Mouse (Mus musculus) ES-Bruce4 (cell line): ENCODE data around the gene Cmip. TPM values are rescaled to one million over a fixed set of nuclear protein-coding genes. Genes with fewer than 3 reads are reported as not detected.

ENCODE experiments used
- H3K27ac ChIP-seq: 2 replicates; pipeline ENCODE4 v1.5.1; 2012; ENCODE audit warnings: low read length, inconsistent platforms; ENCODE audit not compliant: insufficient read depth
- H3K27me3 ChIP-seq: 2 replicates; pipeline ENCODE4 v1.6.1; 2012; ENCODE audit warnings: mild to moderate bottlenecking, low read length, inconsistent platforms; ENCODE audit not compliant: control insufficient read depth, poor library complexity, insufficient read depth, severe bottlenecking
- H3K36me3 ChIP-seq: 2 replicates; pipeline ENCODE4 v1.6.1; 2012; ENCODE audit warnings: inconsistent platforms, mild to moderate bottlenecking, low read length, moderate library complexity; ENCODE audit not compliant: control insufficient read depth, poor library complexity, insufficient read depth, severe bottlenecking
- H3K4me1 ChIP-seq: one replicate; pipeline ENCODE4 v1.8.1; 2011; ENCODE audit warnings: low read length; ENCODE audit not compliant: control insufficient read depth, insufficient read depth
- H3K4me3 ChIP-seq: 2 replicates; pipeline ENCODE4 v1.5.1; 2011; ENCODE audit warnings: low read depth, mild to moderate bottlenecking, low read length
- H3K9ac ChIP-seq: 2 replicates; pipeline ENCODE4 v1.6.1; 2012; ENCODE audit warnings: low read depth, mild to moderate bottlenecking, inconsistent platforms; ENCODE audit not compliant: poor library complexity, severe bottlenecking
- H3K9me3 ChIP-seq: replicated peaks from 2 replicates; pipeline ENCODE4 v1.6.1; 2012; ENCODE audit warnings: mild to moderate bottlenecking, low read length, inconsistent platforms; ENCODE audit not compliant: control insufficient read depth, poor library complexity, insufficient read depth, severe bottlenecking
- CTCF ChIP-seq: IDR thresholded peaks from one replicate; pipeline ENCODE4 v1.8.1; 2011; ENCODE audit warnings: low read depth, low read length
- EP300 ChIP-seq: IDR thresholded peaks from 2 replicates; pipeline ENCODE4 v1.6.1; 2011; ENCODE audit warnings: low read depth, low read length; ENCODE audit not compliant: insufficient read depth
- POLR2A ChIP-seq: IDR thresholded peaks from one replicate; pipeline ENCODE4 v1.8.1; 2011; ENCODE audit warnings: low read length; ENCODE audit not compliant: insufficient read depth
- polyA plus RNA-seq: library from polyadenylated mRNA; stranded (reverse); fragments of >200 nt; gene quantifications from 2 replicates; pipeline ENCODE4 v1.2.4, GENCODE M21; 2011; ENCODE audit warnings: low read depth; ENCODE audit not compliant: missing spikeins, insufficient read depth, insufficient read length

Cmip gene
- polyA plus RNA-seq, 1 experiment = 67.9 TPM

GRCm38 (mm10) chr8:117339296-117339957 lies 82.6 kb downstream of the Cmip start:
- no peaks in the 10 kb centered on the region for H3K27me3 ChIP-seq
- no peak for TF ChIP-seq CTCF
- TF ChIP-seq EP300 = peak; percentile 76; the same call in 1 of the 2 replicates
- no peak for TF ChIP-seq POLR2A
- no peak overlapping the region for H3K4me3 ChIP-seq
- no peak overlapping the region for H3K9ac ChIP-seq
- peaks cover 35% of the 10 kb centered on the region for H3K4me1 ChIP-seq
- peak overlapping the region; percentile 34; the same call in 1 of the 2 replicates for H3K27ac ChIP-seq
- no peaks in the 10 kb centered on the region for H3K36me3 ChIP-seq
- H3K9me3 ChIP-seq = no peaks in the 10 kb centered on the region

DNA sequence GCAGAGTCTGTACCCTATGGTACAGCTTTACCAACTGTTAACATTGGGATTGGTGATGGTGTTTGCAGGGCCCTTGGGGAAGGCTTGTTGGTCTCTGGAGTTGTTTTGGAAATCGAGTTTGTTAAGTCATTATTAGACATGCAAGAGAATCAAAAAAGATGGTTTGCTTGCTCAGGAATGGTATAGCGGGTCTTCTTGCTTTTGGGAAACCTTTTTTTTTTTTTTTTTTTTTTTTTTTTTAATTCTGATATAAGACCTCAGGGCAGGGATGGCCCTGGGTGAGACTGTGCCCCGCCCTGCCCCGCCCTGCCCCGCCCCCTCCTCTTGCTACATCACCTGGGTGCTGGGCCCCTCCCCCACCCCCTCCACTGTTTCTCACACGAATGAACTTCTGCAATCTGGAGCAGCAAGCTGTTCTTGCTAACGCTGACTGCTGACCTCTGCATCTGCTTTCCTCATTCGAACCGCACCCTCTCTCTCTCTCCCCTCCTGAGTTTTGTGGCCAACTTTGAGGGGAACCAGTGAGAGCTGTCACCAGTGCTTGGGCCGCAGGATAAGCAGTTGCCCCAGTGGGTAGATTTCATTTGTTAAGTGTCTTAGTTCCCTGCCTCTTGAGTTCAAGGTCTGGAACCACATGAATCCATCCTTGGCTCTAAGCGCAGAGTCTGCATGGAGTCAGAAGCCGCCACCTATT lies 83.2 kb downstream of the Cmip start:
- Histone ChIP-seq H3K27me3 (no peaks in the 10 kb centered on the region), H3K36me3 (no peaks in the 10 kb centered on the region), H3K4me1 (peaks cover 35% of the 10 kb centered on the region), H3K4me3 (peak overlapping the region; percentile 17; the same call in 1 of the 2 replicates), H3K9ac (no peak overlapping the region), H3K9me3 (no peaks in the 10 kb centered on the region), H3K27ac (peak overlapping the region; percentile 66)
- TF ChIP-seq EP300 = peak; percentile 73; the same call in 1 of the 2 replicates
- no peak for TF ChIP-seq CTCF
- TF ChIP-seq POLR2A = no peak

- Histone ChIP-seq H3K4me3 (no peak overlapping the region), H3K9me3 (no peaks in the 10 kb centered on the region), H3K27ac (peak overlapping the region; percentile 9; the same call in 1 of the 2 replicates), H3K36me3 (no peaks in the 10 kb centered on the region), H3K27me3 (no peaks in the 10 kb centered on the region), H3K9ac (no peak overlapping the region), H3K4me1 (peaks cover 35% of the 10 kb centered on the region)
- no peak for TF ChIP-seq POLR2A
- TF ChIP-seq EP300 = no peak
- TF ChIP-seq CTCF = no peak
Measured at GRCm38 (mm10) chr8:117340800-117341199, 83.9 kb downstream of the Cmip start.

GRCm38 (mm10) chr8:117342735-117343385 lies 86.0 kb downstream of the Cmip start:
- H3K9ac ChIP-seq = no peak overlapping the region
- H3K27me3 ChIP-seq = no peaks in the 10 kb centered on the region
- H3K4me3 ChIP-seq = no peak overlapping the region
- TF ChIP-seq EP300 (peak; percentile 36; the same call in 1 of the 2 replicates), CTCF (no peak), POLR2A (no peak)
- peaks cover 30% of the 10 kb centered on the region for H3K4me1 ChIP-seq
- H3K36me3 ChIP-seq = no peaks in the 10 kb centered on the region
- peak overlapping the region; percentile 12 for H3K27ac ChIP-seq
- H3K9me3 ChIP-seq = no peaks in the 10 kb centered on the region

DNA sequence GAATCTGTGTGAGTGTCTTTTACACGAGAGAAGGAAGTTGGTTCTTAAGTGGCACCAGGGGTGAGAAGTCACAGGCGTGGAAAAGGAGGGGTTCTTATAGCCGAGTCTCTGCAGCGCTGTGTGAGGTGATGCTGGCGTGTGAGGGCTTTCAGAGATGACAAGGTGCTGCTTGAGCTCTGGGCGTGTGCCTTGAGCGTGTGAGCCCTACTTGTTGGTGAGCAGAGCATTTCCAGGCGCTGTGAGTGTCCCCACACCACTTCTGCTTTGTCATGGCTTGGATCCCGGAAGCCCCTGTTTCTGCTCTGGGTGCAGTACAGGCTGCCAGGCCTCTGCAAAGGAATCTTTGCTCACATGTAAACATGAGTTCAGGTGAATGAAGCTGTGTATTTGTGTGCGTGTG lies 86.6 kb downstream of the Cmip start:
- Histone ChIP-seq H3K9ac (no peak overlapping the region), H3K27ac (peak overlapping the region; percentile 3; the same call in 1 of the 2 replicates), H3K27me3 (no peaks in the 10 kb centered on the region), H3K4me1 (peaks cover 26% of the 10 kb centered on the region), H3K4me3 (no peak overlapping the region), H3K36me3 (no peaks in the 10 kb centered on the region), H3K9me3 (no peaks in the 10 kb centered on the region)
- no peak for TF ChIP-seq EP300
- no peak for TF ChIP-seq CTCF
- no peak for TF ChIP-seq POLR2A

DNA sequence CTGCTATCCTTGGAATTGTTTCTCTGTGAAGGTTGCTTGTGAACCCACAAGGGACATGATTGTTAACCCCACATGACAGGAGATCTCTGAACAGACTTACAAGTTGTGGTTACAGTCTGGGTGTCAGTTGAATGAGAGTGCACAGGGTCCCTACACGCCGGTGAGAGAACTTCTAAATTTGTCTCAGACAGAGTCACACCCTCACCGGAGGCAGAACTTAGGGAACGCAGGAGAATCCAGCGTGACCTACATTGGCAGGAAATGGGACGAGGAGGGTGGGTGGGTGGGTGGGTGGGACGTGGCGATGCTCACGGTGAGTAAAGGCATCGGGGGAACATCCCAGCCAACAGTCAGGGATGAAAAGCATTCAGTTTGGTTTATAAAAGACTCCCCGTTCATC lies 88.0 kb downstream of the Cmip start:
- H3K4me1 ChIP-seq = peaks cover 24% of the 10 kb centered on the region
- H3K4me3 ChIP-seq = no peak overlapping the region

More for the DNA sequence above, 88.0 kb downstream of the Cmip start:
- TF ChIP-seq CTCF = no peak
- no peak for TF ChIP-seq POLR2A
- TF ChIP-seq EP300 = no peak
- Histone ChIP-seq H3K27me3 (no peaks in the 10 kb centered on the region), H3K9ac (no peak overlapping the region), H3K9me3 (no peaks in the 10 kb centered on the region), H3K27ac (no peak overlapping the region), H3K36me3 (no peaks in the 10 kb centered on the region)
